Mouse (Mus musculus) midbrain, embryonic 14.5 days (tissue): ENCODE results near the gene Grin1. TPM values are rescaled to one million over a fixed set of nuclear protein-coding genes. Genes with fewer than 3 reads are reported as not detected.

Source experiments
- ATAC-seq: fragments of 200-750 bp; cut with Nextera tagmentation; 2 replicates; pipeline ENCODE4 v1.8.0; 2017; ENCODE audit warnings: moderate number of reproducible peaks, moderate library complexity; ENCODE audit not compliant: low FRiP score, low TSS enrichment
- DNase-seq: peaks from one replicate; pipeline ENCODE4 v3.0.0-alpha.2; 2015
- H3K27ac ChIP-seq: fragments of 300-500 bp; sonication (generic); replicated peaks from 2 replicates; pipeline ENCODE4 v1.5.1; 2014; ENCODE audit warnings: mild to moderate bottlenecking, low read depth, low read length, moderate library complexity
- H3K27me3 ChIP-seq: fragments of 300-500 bp; sonication (generic); 2 replicates; pipeline ENCODE4 v1.6.1; 2014; ENCODE audit warnings: low read length, control low read depth, mixed read lengths; ENCODE audit not compliant: control insufficient read depth, insufficient read depth
- H3K36me3 ChIP-seq: fragments of 300-500 bp; sonication (generic); 2 replicates; pipeline ENCODE4 v1.6.1; 2014; ENCODE audit warnings: low read length, control low read depth; ENCODE audit not compliant: control insufficient read depth, insufficient read depth
- H3K4me1 ChIP-seq: fragments of 300-500 bp; sonication (generic); 2 replicates; pipeline ENCODE4 v1.6.1; 2014; ENCODE audit warnings: mild to moderate bottlenecking, antibody characterized with exemption, low read length, control low read depth; ENCODE audit not compliant: control insufficient read depth, insufficient read depth
- H3K4me2 ChIP-seq: fragments of 300-500 bp; sonication (generic); 2 replicates; pipeline ENCODE4 v1.6.1; 2014; ENCODE audit warnings: mild to moderate bottlenecking, low read length, moderate library complexity
- H3K4me3 ChIP-seq: fragments of 300-500 bp; sonication (generic); replicated peaks from 2 replicates; pipeline ENCODE4 v1.5.1; 2014; ENCODE audit warnings: low read depth, low read length
- H3K9ac ChIP-seq: fragments of 300-500 bp; sonication (generic); replicated peaks from 2 replicates; pipeline ENCODE4 v1.6.1; 2014; ENCODE audit warnings: mild to moderate bottlenecking, low read length, moderate library complexity
- H3K9me3 ChIP-seq: fragments of 300-500 bp; sonication (generic); 2 replicates; pipeline ENCODE4 v1.6.1; 2016; ENCODE audit warnings: low read length, control low read depth, mixed read lengths; ENCODE audit not compliant: control insufficient read depth
- WGBS: fragments of 180-500 bp; shearing (Covaris S2); extraction: QIAGEN DNeasy Blood & Tissue Kit; methylation state at CpG from one replicate; pipeline ENCODE4 v1.1.7; 2014; 5-methylcytosine and 5-hydroxymethylcytosine counted together
- polyA plus RNA-seq: library from polyadenylated mRNA; unstranded; fragments of >200 nt; fragmentation: Nextera tagmentation; extraction: Ambion mirVana; gene quantifications from 2 replicates; pipeline ENCODE4 v1.2.1, GENCODE M21; 2014

The Grin1 gene
- polyA plus RNA-seq, 1 experiment from 2014 or later, result 40.5 TPM

- H3K4me3 ChIP-seq, result peak overlapping the region; percentile 69
- no peaks in the 10 kb centered on the region for H3K27me3 ChIP-seq
- peaks cover 19% of the 10 kb centered on the region for H3K4me1 ChIP-seq
- H3K4me2 ChIP-seq, result peak overlapping the region; percentile 82
- WGBS, result 79% methylated on average over 8 of the region's 8 CpGs
- no peaks in the 10 kb centered on the region for H3K9me3 ChIP-seq
- no peak for ATAC-seq
- H3K36me3 ChIP-seq, result peaks cover 39% of the 10 kb centered on the region
- no peak overlapping the region for H3K27ac ChIP-seq
- no peak for DNase-seq
- H3K9ac ChIP-seq, result peak overlapping the region; percentile 81
Measured at GRCm38 (mm10) chr2:25243342-25243741, 75.6 kb downstream of the Grin1 start.

DNA sequence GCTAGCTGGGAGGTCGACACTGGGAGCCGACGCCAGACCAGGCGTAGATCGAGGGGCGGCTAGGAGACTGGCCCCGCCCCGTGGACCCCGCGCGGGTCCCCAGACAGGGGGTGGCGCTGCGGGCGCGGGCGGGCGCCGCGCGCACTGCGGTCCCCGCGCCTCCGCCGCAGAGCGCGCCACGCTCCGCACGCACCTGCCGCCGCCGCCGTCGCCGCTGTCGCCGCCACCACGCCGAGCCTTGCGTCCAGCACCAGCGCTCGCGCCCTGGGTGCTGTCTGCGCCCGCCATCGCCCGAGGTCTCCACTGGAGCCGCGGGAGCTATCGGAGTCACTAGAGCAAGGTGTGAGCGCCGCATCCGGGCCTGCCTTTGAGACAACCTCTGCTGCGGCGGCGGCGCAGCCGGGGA is 76.9 kb downstream of the Grin1 start, which contains the start of the genes Rnf208 and Cysrt1:
Gene Rnf208, plus strand, starts transcription at position 155 of the 406 bp plus-strand sequence.
Gene Cysrt1, minus strand, starts transcription at position 352 of the 406 bp plus-strand sequence.
- peaks cover 26% of the 10 kb centered on the region for H3K36me3 ChIP-seq
- H3K4me2 ChIP-seq, result peak within 1 kb of the TSS; percentile 82
- H3K27ac ChIP-seq, result peak within 1 kb of the TSS; percentile 74
- ATAC-seq (peak; percentile 62), DNase-seq (peak; percentile 81)
- no peaks in the 10 kb centered on the region for H3K9me3 ChIP-seq
- WGBS, result 0% methylated on average over 57 of the region's 59 CpGs
- H3K27me3 ChIP-seq, result no peaks in the 10 kb centered on the region
- H3K4me3 ChIP-seq, result peak within 1 kb of the TSS; percentile 69
- H3K4me1 ChIP-seq, result peaks cover 19% of the 10 kb centered on the region
- peak within 1 kb of the TSS; percentile 81 for H3K9ac ChIP-seq

- H3K9me3 ChIP-seq, result no peaks in the 10 kb centered on the region
- ATAC-seq, result peak; percentile 21; the same call in 1 of the 2 replicates
- H3K27me3 ChIP-seq, result no peaks in the 10 kb centered on the region
- H3K4me1 ChIP-seq, result peaks cover 19% of the 10 kb centered on the region
- peak overlapping the region; percentile 69 for H3K4me3 ChIP-seq
- H3K4me2 ChIP-seq, result peak overlapping the region; percentile 82
- H3K36me3 ChIP-seq, result peaks cover 20% of the 10 kb centered on the region
- DNase-seq, result no peak
- peak overlapping the region; percentile 81 for H3K9ac ChIP-seq
- WGBS, result 15% methylated on average over 6 of the region's 6 CpGs
- H3K27ac ChIP-seq, result peak overlapping the region; percentile 60
Measured at GRCm38 (mm10) chr2:25241438-25241775, 77.6 kb downstream of the Grin1 start.

Other genes starting within 250 kb of the Grin1 start
- gene Entpd8, start 238.9 kb downstream of the Grin1 start, polyA plus RNA-seq, result not detected in 2 replicates
- not detected in 2 replicates for gene Noxa1, start 224.0 kb downstream of the Grin1 start, polyA plus RNA-seq
- 13.0 and 20.8 TPM in 2 replicates for gene Nrarp, start 138.4 kb downstream of the Grin1 start, polyA plus RNA-seq
- 0.66 and 1.1 TPM in 2 replicates for gene Tor4a, start 122.3 kb downstream of the Grin1 start, polyA plus RNA-seq
- 82.6 and 98.7 TPM in 2 replicates for gene Nelfb, start 107.7 kb downstream of the Grin1 start, polyA plus RNA-seq
- gene Stpg3, start 104.5 kb downstream of the Grin1 start, polyA plus RNA-seq, result 0.16 TPM in 1 of 2 replicates, not detected in the other
- gene Fam166a, start 100.4 kb downstream of the Grin1 start, polyA plus RNA-seq, result not detected in 2 replicates
- gene Tubb4b, start 94.5 kb downstream of the Grin1 start, polyA plus RNA-seq, result 319 and 339 TPM in 2 replicates
- not detected in 2 replicates for gene Slc34a3, start 84.8 kb downstream of the Grin1 start, polyA plus RNA-seq
- not detected in 2 replicates for gene Rnf224, start 82.4 kb downstream of the Grin1 start, polyA plus RNA-seq
- gene Rnf208, start 76.9 kb downstream of the Grin1 start, polyA plus RNA-seq, result 138 and 147 TPM in 2 replicates
- gene Cysrt1, start 76.7 kb downstream of the Grin1 start, polyA plus RNA-seq, result not detected in 2 replicates
- 3.7 and 5.1 TPM in 2 replicates for gene AL732309.1, start 72.3 kb downstream of the Grin1 start, polyA plus RNA-seq
- gene Tmem203, start 63.7 kb downstream of the Grin1 start, polyA plus RNA-seq, result 11.3 and 12.9 TPM in 2 replicates
- 13.1 and 13.3 TPM in 2 replicates for gene Tprn, start 56.6 kb downstream of the Grin1 start, polyA plus RNA-seq
- 196 TPM in 2 replicates for gene Ssna1, start 46.7 kb downstream of the Grin1 start, polyA plus RNA-seq
- 112 and 117 TPM in 2 replicates for gene Anapc2, start 46.7 kb downstream of the Grin1 start, polyA plus RNA-seq
- not detected in 2 replicates for gene Tmem210, start 31.0 kb downstream of the Grin1 start, polyA plus RNA-seq
- gene Lrrc26, start 29.3 kb downstream of the Grin1 start, polyA plus RNA-seq, result 0.30 TPM in 1 of 2 replicates, not detected in the other
- gene Man1b1, start 13.2 kb upstream of the Grin1 start, polyA plus RNA-seq, result 71.2 and 78.7 TPM in 2 replicates
- gene Dpp7, start 37.2 kb upstream of the Grin1 start, polyA plus RNA-seq, result 19.2 and 19.8 TPM in 2 replicates
- gene Uap1l1, start 46.5 kb upstream of the Grin1 start, polyA plus RNA-seq, result 2.6 and 5.3 TPM in 2 replicates
- 13.0 and 15.4 TPM in 2 replicates for gene Sapcd2, start 53.1 kb upstream of the Grin1 start, polyA plus RNA-seq
- gene Entpd2, start 76.7 kb upstream of the Grin1 start, polyA plus RNA-seq, result 2.0 and 2.1 TPM in 2 replicates
- gene Npdc1, start 80.2 kb upstream of the Grin1 start, polyA plus RNA-seq, result 374 and 422 TPM in 2 replicates
- gene Fut7, start 104.1 kb upstream of the Grin1 start, polyA plus RNA-seq, result 0.17 and 0.26 TPM in 2 replicates
- 16.9 and 17.7 TPM in 2 replicates for gene Abca2, start 109.5 kb upstream of the Grin1 start, polyA plus RNA-seq
- gene Clic3, start 137.7 kb upstream of the Grin1 start, polyA plus RNA-seq, result 1.7 and 1.9 TPM in 2 replicates
- 95.4 and 126 TPM in 2 replicates for gene Paxx, start 141.9 kb upstream of the Grin1 start, polyA plus RNA-seq
- gene Ptgds, start 150.9 kb upstream of the Grin1 start, polyA plus RNA-seq, result 3.7 and 71.9 TPM in 2 replicates
- gene Lcn12, start 174.7 kb upstream of the Grin1 start, polyA plus RNA-seq, result not detected in 2 replicates
- gene Fbxw5, start 181.6 kb upstream of the Grin1 start, polyA plus RNA-seq, result 110 and 117 TPM in 2 replicates
- 5.5 and 6.1 TPM in 2 replicates for gene C8g, start 182.5 kb upstream of the Grin1 start, polyA plus RNA-seq
- gene Traf2, start 227.8 kb upstream of the Grin1 start, polyA plus RNA-seq, result 17.3 and 19.2 TPM in 2 replicates
- 318 and 409 TPM in 2 replicates for gene Edf1, start 238.7 kb upstream of the Grin1 start, polyA plus RNA-seq